Mouse (Mus musculus): Measurements from ENCODE around the gene Robo1. TPM values are rescaled to one million over a fixed set of nuclear protein-coding genes. Genes with fewer than 3 reads are reported as not detected.

The Robo1 gene
- polyA plus RNA-seq, 1 experiment, result 0.72 TPM

DNA sequence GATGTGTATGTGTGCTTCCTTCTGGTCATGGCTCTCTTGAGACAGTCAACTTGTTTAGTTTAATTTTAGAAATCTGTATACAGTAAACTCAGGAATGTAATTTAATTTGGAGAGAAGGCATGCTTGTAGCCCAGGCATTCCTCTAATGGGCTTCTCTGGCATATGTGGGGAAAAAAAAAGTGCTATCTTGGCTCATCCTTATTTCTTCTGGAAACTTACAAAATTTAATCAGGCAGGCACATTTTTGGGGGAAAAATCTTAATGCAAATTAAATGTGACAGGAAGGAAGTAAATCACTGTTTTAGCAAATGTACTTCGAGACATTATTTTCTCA is 487.2 kb downstream of the Robo1 start:
- H3K4me1 ChIP-seq (ENCODE audit: control insufficient read depth, insufficient read depth, low read length), result no peaks in the 10 kb centered on the region
- H3K27ac ChIP-seq (ENCODE audit: insufficient read depth, low read depth, low read length), result no peak overlapping the region
- no peak overlapping the region for H3K4me3 ChIP-seq (ENCODE audit: insufficient read depth, low read length)
- TF ChIP-seq CTCF (IDR thresholded peaks at IDR 0.05; ENCODE audit: low read depth, low read length), result no peak
- no peak for TF ChIP-seq POLR2A (IDR thresholded peaks at IDR 0.05; ENCODE audit: borderline replicate concordance, low read depth, low read length)

DNA sequence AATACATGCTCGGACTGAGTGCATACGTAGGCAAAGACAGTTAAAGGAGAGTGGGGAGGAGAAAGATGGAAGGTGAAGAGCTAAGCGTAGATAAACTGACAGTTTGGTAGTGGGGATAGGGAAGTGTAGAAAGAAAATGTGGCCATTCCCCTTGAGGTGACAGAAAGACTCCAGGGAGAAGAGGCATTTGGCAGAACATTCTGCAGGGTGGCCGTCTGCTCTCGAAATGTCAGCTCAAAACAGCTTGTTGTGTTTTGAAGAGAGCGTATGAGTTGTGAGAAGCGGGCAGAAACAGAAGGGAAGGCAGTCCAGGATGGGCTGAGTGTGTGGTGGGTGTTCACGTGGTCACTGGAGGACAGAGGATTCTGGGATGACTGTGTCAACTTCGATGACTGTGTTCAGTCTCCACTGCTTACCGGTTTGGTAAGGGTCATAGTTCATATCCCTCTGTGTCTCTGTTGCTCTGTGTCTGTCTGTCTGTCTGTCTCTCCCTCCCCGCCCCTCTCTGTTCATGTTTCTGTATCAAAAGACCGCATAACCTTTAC is 490.4 kb downstream of the Robo1 start:
- H3K4me1 ChIP-seq (ENCODE audit: control insufficient read depth, insufficient read depth, low read length), result no peaks in the 10 kb centered on the region
- H3K4me3 ChIP-seq (ENCODE audit: insufficient read depth, low read length), result no peak overlapping the region
- no peak for TF ChIP-seq POLR2A (IDR thresholded peaks at IDR 0.05; ENCODE audit: borderline replicate concordance, low read depth, low read length)
- H3K27ac ChIP-seq (ENCODE audit: insufficient read depth, low read depth, low read length), result no peak overlapping the region

DNA sequence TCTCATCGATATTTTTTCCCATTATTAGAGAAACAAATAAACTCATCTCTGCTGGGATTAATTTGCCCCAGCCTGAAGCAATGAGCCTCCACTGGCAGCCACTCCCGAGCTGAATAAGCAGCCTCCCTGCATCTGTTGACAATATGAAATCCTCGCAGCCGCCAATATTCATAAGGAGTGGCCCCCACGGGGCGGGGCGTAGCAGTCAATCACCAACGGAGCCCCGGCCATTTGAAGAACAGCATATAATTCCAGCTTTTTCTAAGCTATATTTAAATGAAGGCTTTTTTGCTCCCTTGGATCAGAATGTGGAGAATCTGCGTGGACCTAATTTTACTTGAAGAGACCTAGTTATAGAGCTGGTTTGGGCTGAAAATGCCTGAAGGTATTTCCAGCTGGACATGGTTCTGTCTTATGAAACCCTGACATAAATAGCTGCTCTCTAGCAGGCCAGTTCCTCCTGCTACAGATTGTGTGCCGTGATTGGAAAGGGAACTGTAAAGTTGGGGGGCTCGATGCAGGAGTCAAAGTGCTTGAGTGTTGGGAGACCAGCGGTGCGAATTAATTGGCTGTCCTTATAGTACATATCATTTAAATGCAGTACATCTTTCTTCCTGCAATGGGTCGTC is 492.1 kb downstream of the Robo1 start:
- Histone ChIP-seq H3K27ac (ENCODE audit: insufficient read depth, low read depth, low read length) (no peak overlapping the region), H3K4me3 (ENCODE audit: insufficient read depth, low read length) (no peak overlapping the region)
- TF ChIP-seq POLR2A (IDR thresholded peaks at IDR 0.05; ENCODE audit: borderline replicate concordance, low read depth, low read length) (no peak), CTCF (IDR thresholded peaks at IDR 0.05; ENCODE audit: low read depth, low read length) (no peak)

DNA sequence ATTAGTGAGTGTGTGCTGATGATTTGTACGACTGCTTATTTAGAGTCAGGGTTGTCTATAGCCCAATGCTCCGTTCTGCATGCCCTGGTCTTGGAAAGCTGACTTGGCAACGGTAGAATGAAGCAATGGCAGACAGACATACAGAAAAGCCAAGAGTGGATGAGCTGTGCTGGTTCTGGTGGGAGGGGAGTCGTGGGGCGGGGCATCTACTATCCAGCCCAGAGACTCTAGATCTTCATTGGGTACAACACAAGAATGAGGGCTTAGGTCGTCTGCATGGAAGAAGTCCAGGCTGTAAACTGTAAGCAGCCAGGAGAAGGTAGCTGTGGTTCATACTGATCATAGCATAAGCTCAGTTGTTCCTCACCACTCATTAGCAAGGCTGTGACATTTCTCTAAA is 492.7 kb downstream of the Robo1 start:
- Histone ChIP-seq H3K4me1 (ENCODE audit: control insufficient read depth, insufficient read depth, low read length) (no peaks in the 10 kb centered on the region), H3K27ac (ENCODE audit: insufficient read depth, low read depth, low read length) (no peak overlapping the region), H3K4me3 (ENCODE audit: insufficient read depth, low read length) (no peak overlapping the region)
- TF ChIP-seq POLR2A (IDR thresholded peaks at IDR 0.05; ENCODE audit: borderline replicate concordance, low read depth, low read length) (no peak), CTCF (IDR thresholded peaks at IDR 0.05; ENCODE audit: low read depth, low read length) (no peak)

More for the DNA sequence above, 492.1 kb downstream of the Robo1 start:
- no peaks in the 10 kb centered on the region for H3K4me1 ChIP-seq (ENCODE audit: control insufficient read depth, insufficient read depth, low read length)

DNA sequence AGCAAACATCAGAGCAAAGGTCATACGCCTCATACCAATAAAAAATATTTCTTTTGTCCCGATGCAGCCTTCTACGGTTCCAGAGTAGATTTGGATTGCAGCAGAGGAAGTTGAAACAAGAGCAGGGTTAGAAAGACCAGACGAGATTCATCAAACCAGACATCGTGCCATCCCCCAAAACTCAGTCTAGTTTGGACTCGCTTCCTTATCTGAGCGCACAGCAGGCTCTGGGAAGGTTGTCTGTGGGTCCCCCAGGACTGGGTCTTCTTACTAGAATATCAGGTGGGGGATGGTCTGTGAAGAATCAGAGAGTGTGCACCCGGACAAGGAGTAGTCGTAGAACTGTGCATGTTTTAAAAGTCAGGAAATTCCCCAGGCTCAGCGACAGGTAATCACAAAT is 500.2 kb downstream of the Robo1 start:
- Histone ChIP-seq H3K27ac (ENCODE audit: insufficient read depth, low read depth, low read length) (no peak overlapping the region), H3K4me1 (ENCODE audit: control insufficient read depth, insufficient read depth, low read length) (no peaks in the 10 kb centered on the region), H3K4me3 (ENCODE audit: insufficient read depth, low read length) (no peak overlapping the region)
- no peak for TF ChIP-seq POLR2A (IDR thresholded peaks at IDR 0.05; ENCODE audit: borderline replicate concordance, low read depth, low read length)
- no peak for TF ChIP-seq CTCF (IDR thresholded peaks at IDR 0.05; ENCODE audit: low read depth, low read length)

DNA sequence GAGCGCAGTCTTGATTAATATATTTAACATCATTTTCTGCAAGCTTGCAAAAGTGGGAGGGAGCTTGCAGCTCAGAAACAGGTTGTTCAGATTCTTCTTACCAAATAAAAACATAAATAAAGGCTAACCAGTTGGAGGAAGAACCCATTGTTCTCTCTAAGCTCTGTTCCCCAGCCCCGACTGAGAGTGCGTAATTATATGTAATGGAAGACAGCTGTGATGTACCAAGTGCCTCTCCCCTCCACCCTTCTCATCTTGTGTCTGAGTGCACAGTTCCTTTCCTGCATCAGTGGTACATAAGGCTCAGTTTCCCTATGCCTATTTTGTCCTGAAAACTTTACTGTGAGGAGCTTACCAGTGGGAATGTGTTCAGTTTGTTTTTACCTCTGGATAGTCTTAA is 502.8 kb downstream of the Robo1 start:
- Histone ChIP-seq H3K4me3 (ENCODE audit: insufficient read depth, low read length) (no peak overlapping the region), H3K4me1 (ENCODE audit: control insufficient read depth, insufficient read depth, low read length) (no peaks in the 10 kb centered on the region), H3K27ac (ENCODE audit: insufficient read depth, low read depth, low read length) (no peak overlapping the region)

DNA sequence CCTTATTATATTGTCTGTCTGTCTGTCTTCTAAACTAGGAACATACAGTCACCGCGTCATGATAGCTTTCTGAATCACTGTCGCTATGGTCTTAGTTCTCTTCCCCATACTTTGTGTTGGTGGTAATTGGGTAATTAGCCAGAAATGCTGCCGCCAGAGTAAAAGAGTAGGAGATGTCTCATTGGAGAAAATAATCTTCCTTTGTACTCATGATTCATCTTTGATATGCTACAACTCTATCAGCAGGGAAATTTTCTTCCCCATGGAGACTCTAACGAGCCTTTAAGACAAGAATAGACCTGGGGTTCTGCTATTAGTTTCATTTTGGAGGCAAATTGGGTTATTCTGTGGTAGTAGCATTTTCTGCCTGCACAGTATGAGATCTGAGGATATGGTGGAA is 503.4 kb downstream of the Robo1 start:
- TF ChIP-seq CTCF (IDR thresholded peaks at IDR 0.05; ENCODE audit: low read depth, low read length) (no peak), POLR2A (IDR thresholded peaks at IDR 0.05; ENCODE audit: borderline replicate concordance, low read depth, low read length) (no peak)
- Histone ChIP-seq H3K27ac (ENCODE audit: insufficient read depth, low read depth, low read length) (no peak overlapping the region), H3K4me1 (ENCODE audit: control insufficient read depth, insufficient read depth, low read length) (no peaks in the 10 kb centered on the region), H3K4me3 (ENCODE audit: insufficient read depth, low read length) (no peak overlapping the region)

More for the DNA sequence above, 502.8 kb downstream of the Robo1 start:
- TF ChIP-seq CTCF (IDR thresholded peaks at IDR 0.05; ENCODE audit: low read depth, low read length), result no peak
- TF ChIP-seq POLR2A (IDR thresholded peaks at IDR 0.05; ENCODE audit: borderline replicate concordance, low read depth, low read length), result no peak

DNA sequence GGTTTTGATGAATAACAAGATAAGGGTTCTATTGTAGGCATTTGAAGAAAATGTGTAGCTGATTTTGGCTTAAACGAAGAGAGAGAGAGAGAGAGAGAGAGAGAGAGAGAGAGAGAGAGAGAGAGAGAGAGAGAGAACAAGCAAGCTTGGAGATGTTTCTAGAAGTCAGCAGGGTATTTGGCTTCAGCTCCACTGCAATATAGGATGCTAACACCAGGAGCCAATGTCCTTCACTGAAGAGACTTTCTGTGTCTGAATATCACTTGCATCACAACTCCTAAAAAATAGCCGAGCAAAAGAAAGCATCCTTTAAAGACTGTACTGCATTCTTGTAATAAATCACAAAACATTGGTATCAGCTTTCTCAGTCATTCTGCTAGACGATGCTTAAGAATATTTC is 503.8 kb downstream of the Robo1 start:
- H3K27ac ChIP-seq (ENCODE audit: insufficient read depth, low read depth, low read length), result no peak overlapping the region
- H3K4me3 ChIP-seq (ENCODE audit: insufficient read depth, low read length), result no peak overlapping the region
- no peak for TF ChIP-seq POLR2A (IDR thresholded peaks at IDR 0.05; ENCODE audit: borderline replicate concordance, low read depth, low read length)
- TF ChIP-seq CTCF (IDR thresholded peaks at IDR 0.05; ENCODE audit: low read depth, low read length), result no peak
- H3K4me1 ChIP-seq (ENCODE audit: control insufficient read depth, insufficient read depth, low read length), result no peaks in the 10 kb centered on the region

DNA sequence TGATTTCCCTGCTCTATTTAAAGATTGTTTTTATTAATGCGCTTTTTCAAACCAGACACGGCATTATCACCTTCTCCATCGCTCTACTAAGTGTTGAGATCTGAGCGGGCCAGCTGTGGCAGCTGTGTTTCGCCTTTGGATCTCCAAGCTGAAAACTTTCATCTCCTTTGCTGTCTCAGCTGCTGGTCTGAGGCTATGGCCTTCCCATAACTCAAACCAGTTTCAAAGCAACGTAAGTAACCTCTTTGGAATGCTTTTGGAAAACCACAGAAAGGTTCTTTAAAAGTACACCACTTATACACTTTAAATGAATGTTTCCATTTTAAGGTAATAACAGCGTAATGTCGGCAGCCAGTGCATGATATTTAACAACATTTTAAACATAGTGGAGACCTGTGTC is 520.3 kb downstream of the Robo1 start:
- H3K4me3 ChIP-seq (ENCODE audit: insufficient read depth, low read length), result no peak overlapping the region
- TF ChIP-seq POLR2A (IDR thresholded peaks at IDR 0.05; ENCODE audit: borderline replicate concordance, low read depth, low read length) (no peak), CTCF (IDR thresholded peaks at IDR 0.05; ENCODE audit: low read depth, low read length) (no peak)
- no peak overlapping the region for H3K27ac ChIP-seq (ENCODE audit: insufficient read depth, low read depth, low read length)
- H3K4me1 ChIP-seq (ENCODE audit: control insufficient read depth, insufficient read depth, low read length), result no peaks in the 10 kb centered on the region

DNA sequence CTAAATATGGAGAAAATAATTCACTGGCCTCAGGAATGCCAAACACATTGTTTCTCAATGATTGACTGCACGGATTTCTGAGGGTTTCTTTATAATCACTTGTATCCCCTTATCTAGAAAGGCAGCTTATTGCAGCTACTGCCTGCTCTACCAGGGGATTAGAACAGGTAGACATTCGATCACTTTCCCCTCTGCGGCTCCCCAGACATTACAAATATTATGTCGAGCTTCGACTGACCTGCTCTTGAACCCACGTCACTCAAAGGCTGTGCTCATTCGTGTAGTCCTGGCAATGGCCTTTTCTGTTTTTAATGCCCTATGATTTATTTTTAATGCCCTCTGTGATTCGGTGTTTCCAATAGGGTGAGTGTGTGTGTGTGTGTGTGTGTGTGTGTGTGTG is 521.4 kb downstream of the Robo1 start:
- no peak overlapping the region for H3K27ac ChIP-seq (ENCODE audit: insufficient read depth, low read depth, low read length)
- no peaks in the 10 kb centered on the region for H3K4me1 ChIP-seq (ENCODE audit: control insufficient read depth, insufficient read depth, low read length)
- no peak overlapping the region for H3K4me3 ChIP-seq (ENCODE audit: insufficient read depth, low read length)
- TF ChIP-seq CTCF (IDR thresholded peaks at IDR 0.05; ENCODE audit: low read depth, low read length), result no peak
- TF ChIP-seq POLR2A (IDR thresholded peaks at IDR 0.05; ENCODE audit: borderline replicate concordance, low read depth, low read length), result no peak
